Mouse (Mus musculus) myocyte (in vitro differentiated cells): ENCODE results near the gene Slc32a1. TPM values are rescaled to one million over a fixed set of nuclear protein-coding genes. Genes with fewer than 3 reads are reported as not detected.

Experiments
- H3K27me3 ChIP-seq: one replicate; pipeline ENCODE4 v1.6.1; 2011; ENCODE audit not compliant: control insufficient read depth, insufficient read depth, insufficient read length
- H3K36me3 ChIP-seq: one replicate; pipeline ENCODE4 v1.6.1; 2011; ENCODE audit not compliant: control insufficient read depth, insufficient read depth
- H3K4me2 ChIP-seq: one replicate; pipeline ENCODE4 v1.6.1; 2011; ENCODE audit warnings: low read depth, control low read depth
- H3K4me3 ChIP-seq: one replicate; pipeline ENCODE4 v1.5.1; 2011; ENCODE audit warnings: mild to moderate bottlenecking, control low read depth, moderate library complexity
- H3K79me2 ChIP-seq: one replicate; pipeline ENCODE4 v1.6.1; 2011; ENCODE audit not compliant: control insufficient read depth, insufficient read depth
- H3ac ChIP-seq: one replicate; pipeline ENCODE4 v1.6.1; 2011; ENCODE audit not compliant: control insufficient read depth, insufficient read length
- CEBPB ChIP-seq: IDR thresholded peaks from 2 replicates; pipeline ENCODE4 v1.6.1; 2011; ENCODE audit warnings: mild to moderate bottlenecking, moderate library complexity; ENCODE audit not compliant: poor library complexity, insufficient read depth, severe bottlenecking
- E2F4 ChIP-seq: IDR thresholded peaks from one replicate; pipeline ENCODE4 v1.6.1; 2011; ENCODE audit warnings: mild to moderate bottlenecking, control low read depth, moderate library complexity; ENCODE audit not compliant: insufficient read depth
- MAX ChIP-seq: IDR thresholded peaks from one replicate; pipeline ENCODE4 v1.6.1; 2011; ENCODE audit warnings: low read depth, mild to moderate bottlenecking, control low read depth
- MYOD1 ChIP-seq, 3 experiments: IDR thresholded peaks; one replicate each; pipeline ENCODE4 v1.6.1; 2011; ENCODE audit warnings: control low read depth in 2 of 3, low read depth in 2 of 3, mild to moderate bottlenecking in 2 of 3, moderate library complexity in 1 of 3; ENCODE audit not compliant: insufficient read length in 2 of 3, control insufficient read depth in 1 of 3
- MYOG ChIP-seq, 3 experiments: IDR thresholded peaks; one replicate each; pipeline ENCODE4 v1.6.1; 2011; ENCODE audit warnings: control low read depth in 2 of 3, low read depth in 2 of 3, mild to moderate bottlenecking in 2 of 3; ENCODE audit not compliant: insufficient read length in 2 of 3, control insufficient read depth in 1 of 3, insufficient read depth in 1 of 3
- POLR2A ChIP-seq: IDR thresholded peaks from one replicate; pipeline ENCODE4 v1.6.1; 2011; ENCODE audit warnings: low read depth, mild to moderate bottlenecking, control low read depth, moderate library complexity; ENCODE audit not compliant: insufficient read length
- POLR2AphosphoS2 ChIP-seq: IDR thresholded peaks from one replicate; pipeline ENCODE4 v1.6.1; 2011; ENCODE audit warnings: low read depth, control low read depth; ENCODE audit not compliant: insufficient read length
- REST ChIP-seq: IDR thresholded peaks from one replicate; pipeline ENCODE4 v1.6.1; 2011; ENCODE audit warnings: mild to moderate bottlenecking, control low read depth, moderate library complexity; ENCODE audit not compliant: insufficient read depth, insufficient read length
- SRF ChIP-seq: IDR thresholded peaks from one replicate; pipeline ENCODE4 v1.6.1; 2011; ENCODE audit warnings: low read depth; ENCODE audit not compliant: control insufficient read depth, insufficient read length
- TCF12 ChIP-seq: IDR thresholded peaks from one replicate; pipeline ENCODE4 v1.6.1; 2011; ENCODE audit warnings: mild to moderate bottlenecking, control low read depth; ENCODE audit not compliant: poor library complexity, insufficient read depth, severe bottlenecking
- TCF3 ChIP-seq: IDR thresholded peaks from one replicate; pipeline ENCODE4 v1.6.1; 2011; ENCODE audit warnings: low read depth, control low read depth; ENCODE audit not compliant: insufficient read length
- USF1 ChIP-seq: IDR thresholded peaks from one replicate; pipeline ENCODE4 v1.6.1; 2011; ENCODE audit warnings: low read depth, mild to moderate bottlenecking, control low read depth, moderate library complexity
- polyA plus RNA-seq: library from polyadenylated mRNA; unstranded; fragments of >200 nt; fragmentation: generic; extraction: Trizol; gene quantifications from one replicate; pipeline ENCODE4 v1.2.1, GENCODE M21; 2012; ENCODE audit warnings: missing spikeins

Slc32a1 gene
- polyA plus RNA-seq, 1 experiment, result not detected

GRCm38 (mm10) chr2:158611726-158612670, 1.4 kb downstream of the Slc32a1 start:
- no peak overlapping the region for H3K4me2 ChIP-seq
- no peaks in the 10 kb centered on the region for H3K79me2 ChIP-seq
- peaks cover 80% of the 10 kb centered on the region for H3K27me3 ChIP-seq
- no peaks in the 10 kb centered on the region for H3K36me3 ChIP-seq
- TF ChIP-seq TCF12, result no peak
- TF ChIP-seq E2F4, result no peak
- TF ChIP-seq POLR2AphosphoS2, result no peak
- TF ChIP-seq CEBPB, result no peak
- no peak for TF ChIP-seq SRF
- no peak for TF ChIP-seq MYOG (IDR thresholded peaks at IDR 0.05; ENCODE audit: control insufficient read depth in 1 of 3, insufficient read depth in 1 of 3, insufficient read length in 2 of 3, low read depth in 2 of 3)
- TF ChIP-seq REST, result no peak
- TF ChIP-seq MAX, result no peak
- no peak for TF ChIP-seq MYOD1 (IDR thresholded peaks at IDR 0.05; ENCODE audit: control insufficient read depth in 1 of 3, insufficient read length in 2 of 3, low read depth in 2 of 3)
- TF ChIP-seq POLR2A, result no peak
- TF ChIP-seq TCF3, result no peak
- TF ChIP-seq USF1, result no peak
- H3ac ChIP-seq, result no peak overlapping the region
- no peak overlapping the region for H3K4me3 ChIP-seq

DNA sequence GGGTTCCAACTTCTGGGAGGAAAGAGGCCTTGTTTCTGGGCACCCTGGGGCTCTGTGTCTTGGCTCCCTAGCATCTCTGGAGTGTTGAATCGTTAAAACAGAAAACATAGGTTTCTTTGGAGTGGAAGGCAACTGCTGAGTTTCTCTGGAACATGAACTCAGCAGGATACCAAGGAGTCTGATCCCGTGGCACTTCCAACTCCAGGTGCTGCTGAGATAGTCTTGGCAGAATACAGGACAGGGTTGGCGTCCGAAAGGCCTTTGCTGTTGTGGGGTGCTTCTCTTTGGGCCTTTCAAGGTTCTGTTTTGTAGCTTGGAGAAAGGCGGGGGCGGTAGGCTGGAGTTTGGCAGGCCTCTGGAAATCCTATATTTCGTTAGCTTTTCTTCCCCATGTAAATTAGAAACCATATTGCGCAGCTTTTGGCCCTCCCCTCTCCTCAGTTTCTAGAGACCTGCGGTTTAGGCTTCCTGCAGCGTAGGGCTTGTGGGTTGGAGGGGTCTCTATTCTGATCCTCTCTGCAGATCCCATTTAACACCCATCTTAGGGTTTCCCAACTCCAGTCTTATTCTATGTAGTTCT, 2.2 kb downstream of the Slc32a1 start:
- Histone ChIP-seq H3ac (no peak overlapping the region), H3K79me2 (no peaks in the 10 kb centered on the region), H3K27me3 (peaks cover 86% of the 10 kb centered on the region), H3K4me2 (no peak overlapping the region), H3K4me3 (no peak overlapping the region), H3K36me3 (no peaks in the 10 kb centered on the region)
- no peak for TF ChIP-seq MYOG (IDR thresholded peaks at IDR 0.05; ENCODE audit: control insufficient read depth in 1 of 3, insufficient read depth in 1 of 3, insufficient read length in 2 of 3, low read depth in 2 of 3)
- no peak for TF ChIP-seq TCF12
- TF ChIP-seq POLR2AphosphoS2, result no peak
- TF ChIP-seq POLR2A, result no peak
- TF ChIP-seq CEBPB, result no peak
- TF ChIP-seq SRF, result no peak
- TF ChIP-seq TCF3, result no peak
- TF ChIP-seq E2F4, result no peak
- no peak for TF ChIP-seq REST
- TF ChIP-seq MAX, result no peak
- TF ChIP-seq MYOD1 (IDR thresholded peaks at IDR 0.05; ENCODE audit: control insufficient read depth in 1 of 3, insufficient read length in 2 of 3, low read depth in 2 of 3), result no peak
- no peak for TF ChIP-seq USF1

DNA sequence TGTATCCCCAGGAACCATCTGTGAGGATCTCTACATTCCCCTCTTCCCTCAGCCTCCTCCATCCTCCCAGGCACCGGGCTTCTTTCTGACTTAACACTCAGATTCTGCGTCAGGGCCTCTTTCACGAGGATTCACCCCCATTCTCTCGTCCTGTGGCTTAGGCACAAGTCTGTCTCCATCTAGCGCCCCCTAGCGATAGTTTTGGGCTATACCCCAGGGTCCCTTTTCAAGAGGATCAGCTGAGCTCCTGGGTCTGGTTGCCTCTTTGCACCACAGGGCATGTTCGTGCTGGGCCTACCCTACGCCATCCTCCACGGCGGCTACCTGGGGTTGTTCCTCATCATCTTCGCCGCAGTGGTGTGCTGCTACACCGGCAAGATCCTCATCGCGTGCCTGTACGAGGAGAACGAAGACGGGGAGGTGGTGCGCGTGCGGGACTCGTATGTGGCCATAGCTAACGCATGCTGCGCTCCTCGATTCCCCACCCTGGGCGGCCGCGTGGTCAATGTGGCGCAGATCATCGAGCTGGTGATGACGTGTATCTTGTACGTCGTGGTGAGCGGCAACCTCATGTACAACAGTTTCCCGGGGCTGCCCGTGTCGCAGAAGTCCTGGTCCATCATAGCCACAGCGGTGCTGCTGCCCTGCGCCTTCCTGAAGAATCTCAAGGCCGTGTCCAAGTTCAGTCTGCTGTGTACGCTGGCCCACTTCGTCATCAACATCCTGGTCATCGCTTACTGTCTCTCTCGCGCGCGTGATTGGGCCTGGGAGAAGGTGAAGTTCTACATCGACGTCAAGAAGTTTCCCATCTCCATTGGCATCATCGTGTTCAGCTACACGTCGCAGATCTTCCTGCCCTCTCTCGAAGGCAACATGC, 3.2 kb downstream of the Slc32a1 start:
- no peak overlapping the region for H3K4me3 ChIP-seq
- TF ChIP-seq TCF3 (no peak), CEBPB (no peak), POLR2A (no peak), MAX (no peak), SRF (no peak), TCF12 (no peak), MYOG (IDR thresholded peaks at IDR 0.05; ENCODE audit: control insufficient read depth in 1 of 3, insufficient read depth in 1 of 3, insufficient read length in 2 of 3, low read depth in 2 of 3) (no peak), E2F4 (no peak), REST (no peak), MYOD1 (IDR thresholded peaks at IDR 0.05; ENCODE audit: control insufficient read depth in 1 of 3, insufficient read length in 2 of 3, low read depth in 2 of 3) (no peak), USF1 (no peak), POLR2AphosphoS2 (no peak)

DNA sequence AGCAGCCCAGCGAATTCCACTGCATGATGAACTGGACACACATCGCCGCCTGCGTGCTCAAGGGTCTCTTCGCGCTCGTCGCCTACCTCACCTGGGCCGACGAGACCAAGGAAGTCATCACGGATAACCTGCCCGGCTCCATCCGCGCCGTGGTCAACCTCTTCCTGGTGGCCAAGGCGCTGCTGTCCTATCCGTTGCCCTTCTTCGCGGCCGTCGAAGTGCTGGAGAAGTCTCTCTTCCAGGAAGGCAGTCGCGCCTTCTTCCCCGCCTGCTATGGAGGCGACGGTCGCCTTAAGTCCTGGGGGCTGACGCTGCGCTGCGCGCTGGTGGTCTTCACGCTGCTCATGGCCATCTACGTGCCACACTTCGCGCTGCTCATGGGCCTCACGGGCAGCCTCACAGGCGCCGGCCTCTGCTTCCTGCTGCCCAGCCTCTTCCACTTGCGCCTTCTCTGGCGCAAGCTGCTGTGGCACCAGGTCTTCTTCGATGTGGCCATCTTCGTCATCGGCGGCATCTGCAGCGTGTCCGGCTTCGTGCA, 3.9 kb downstream of the Slc32a1 start:
- Histone ChIP-seq H3K36me3 (no peaks in the 10 kb centered on the region), H3K4me3 (no peak overlapping the region), H3K4me2 (no peak overlapping the region), H3K27me3 (peaks cover 90% of the 10 kb centered on the region), H3ac (no peak overlapping the region), H3K79me2 (no peaks in the 10 kb centered on the region)
- TF ChIP-seq CEBPB (no peak), MAX (no peak), MYOD1 (IDR thresholded peaks at IDR 0.05; ENCODE audit: control insufficient read depth in 1 of 3, insufficient read length in 2 of 3, low read depth in 2 of 3) (no peak), MYOG (IDR thresholded peaks at IDR 0.05; ENCODE audit: control insufficient read depth in 1 of 3, insufficient read depth in 1 of 3, insufficient read length in 2 of 3, low read depth in 2 of 3) (no peak), TCF12 (no peak)

More for the DNA sequence above, 3.2 kb downstream of the Slc32a1 start:
- no peak overlapping the region for H3K4me2 ChIP-seq
- no peaks in the 10 kb centered on the region for H3K79me2 ChIP-seq
- no peak overlapping the region for H3ac ChIP-seq
- H3K36me3 ChIP-seq, result no peaks in the 10 kb centered on the region
- peaks cover 90% of the 10 kb centered on the region for H3K27me3 ChIP-seq
